Mouse (Mus musculus): Measurements from ENCODE around the gene Treml4.

Gene Treml4

GRCm38 (mm10) chr17:48263741-48264362, at the start of gene Treml4:
TSS of gene Treml4 (plus strand) at chr17:48264295.
- DNase-seq, result no peak

GRCm38 (mm10) chr17:48215429-48215828, 48.7 kb upstream of the Treml4 start:
- DNase-seq, result no peak

- DNase-seq, result no peak
Measured at GRCm38 (mm10) chr17:48230680-48231079, 33.4 kb upstream of the Treml4 start.

GRCm38 (mm10) chr17:48232518-48232917, 31.6 kb upstream of the Treml4 start, which contains the start of gene Trem1:
TSS of gene Trem1 (plus strand) at chr17:48232768.
- no peak for DNase-seq

GRCm38 (mm10) chr17:48233789-48234188, 30.3 kb upstream of the Treml4 start:
- DNase-seq, result no peak

GRCm38 (mm10) chr17:48234550-48234949, 29.5 kb upstream of the Treml4 start:
- no peak for DNase-seq

- no peak for DNase-seq
Measured at GRCm38 (mm10) chr17:48235773-48236370, 28.2 kb upstream of the Treml4 start.

- no peak for DNase-seq
Measured at GRCm38 (mm10) chr17:48237621-48238020, 26.5 kb upstream of the Treml4 start.

GRCm38 (mm10) chr17:48247221-48247928, 16.7 kb upstream of the Treml4 start, which contains the start of gene Trem3:
TSS of gene Trem3 (plus strand) at chr17:48247777.
- DNase-seq, result no peak

- DNase-seq, result no peak
Measured at GRCm38 (mm10) chr17:48249039-48249438, 15.1 kb upstream of the Treml4 start.

GRCm38 (mm10) chr17:48249501-48249900, 14.6 kb upstream of the Treml4 start:
- no peak for DNase-seq

- no peak for DNase-seq
Measured at GRCm38 (mm10) chr17:48250631-48251030, 13.5 kb upstream of the Treml4 start.

- no peak for DNase-seq
Measured at GRCm38 (mm10) chr17:48256575-48256974, 7.5 kb upstream of the Treml4 start.

- DNase-seq, result no peak
Measured at GRCm38 (mm10) chr17:48261868-48262267, 2.2 kb upstream of the Treml4 start.

- DNase-seq, result no peak
Measured at GRCm38 (mm10) chr17:48264662-48265061, 567 bp downstream of the Treml4 start.

- no peak for DNase-seq
Measured at GRCm38 (mm10) chr17:48266138-48266537, 2.0 kb downstream of the Treml4 start.

GRCm38 (mm10) chr17:48266610-48267304, 2.7 kb downstream of the Treml4 start:
- no peak for DNase-seq

GRCm38 (mm10) chr17:48267591-48267990, 3.5 kb downstream of the Treml4 start:
- no peak for DNase-seq

GRCm38 (mm10) chr17:48268276-48268675, 4.2 kb downstream of the Treml4 start:
- DNase-seq, result no peak

GRCm38 (mm10) chr17:48269833-48270232, 5.7 kb downstream of the Treml4 start:
- no peak for DNase-seq

- DNase-seq, result no peak
Measured at GRCm38 (mm10) chr17:48272158-48272557, 8.1 kb downstream of the Treml4 start.

GRCm38 (mm10) chr17:48272598-48272997, 8.5 kb downstream of the Treml4 start:
- DNase-seq, result no peak

- no peak for DNase-seq
Measured at GRCm38 (mm10) chr17:48274098-48274497, 10.0 kb downstream of the Treml4 start.
